Mouse (Mus musculus) MN1 (cell line): Measurements from ENCODE around the gene Maff.

Experiments
- DNase-seq: peaks from one replicate; pipeline ENCODE4 v3.0.0-alpha.2; 2016; ENCODE audit warnings: low spot score

Maff gene

GRCm38 (mm10) chr15:79396736-79397135 is 50.3 kb downstream of the Maff start:
- no peak for DNase-seq

GRCm38 (mm10) chr15:79399231-79400052 is 53.0 kb downstream of the Maff start:
- no peak for DNase-seq

GRCm38 (mm10) chr15:79400134-79400974 is 53.9 kb downstream of the Maff start:
- no peak for DNase-seq

- DNase-seq, result no peak
Observed at GRCm38 (mm10) chr15:79400975-79401365, 54.5 kb downstream of the Maff start.

GRCm38 (mm10) chr15:79402176-79402575 is 55.8 kb downstream of the Maff start:
- DNase-seq, result peak; percentile 46

- peak; percentile 96 for DNase-seq
Observed at GRCm38 (mm10) chr15:79402836-79403762, 56.7 kb downstream of the Maff start, which contains the start of gene Tmem184b. TSS of gene Tmem184b (minus strand) at chr15:79403569.

GRCm38 (mm10) chr15:79403763-79404210 is 57.4 kb downstream of the Maff start:
- no peak for DNase-seq

GRCm38 (mm10) chr15:79404277-79404676 is 57.9 kb downstream of the Maff start:
- DNase-seq, result no peak

- no peak for DNase-seq
Observed at GRCm38 (mm10) chr15:79406564-79406963, 60.1 kb downstream of the Maff start.
